Mouse (Mus musculus) neural tube, embryonic 11.5 days (tissue): ENCODE measurements at regions not wholly inside any gene's neighbourhood (a gene's known extent, or its start where the extent isn't known, plus 50 kb on each side); places are given as distances from the start of the nearest gene placed in this dataset.
"Not testable (repeated sequence)": the region's sequence is repeated elsewhere in the genome, so short reads cannot be mapped to it uniquely, and the experiment has no call there.

Experiments
- ATAC-seq: fragments of 200-750 bp; cut with Nextera tagmentation; 2 replicates; pipeline ENCODE4 v1.8.0; 2017; ENCODE audit warnings: moderate number of reproducible peaks, mild to moderate bottlenecking, moderate TSS enrichment, moderate library complexity; ENCODE audit not compliant: insufficient read depth, low FRiP score, low TSS enrichment
- DNase-seq: peaks from one replicate; pipeline ENCODE4 v3.0.0-alpha.2; 2015; ENCODE audit warnings: low spot score
- H3K27ac ChIP-seq: fragments of 300-500 bp; sonication (generic); 2 replicates; pipeline ENCODE4 v1.5.1; 2014; ENCODE audit warnings: low read depth, mild to moderate bottlenecking, low read length
- H3K27me3 ChIP-seq: fragments of 300-500 bp; sonication (generic); 2 replicates; pipeline ENCODE4 v1.6.1; 2014; ENCODE audit warnings: mild to moderate bottlenecking, low read length, mixed read lengths; ENCODE audit not compliant: control insufficient read depth, insufficient read depth
- H3K36me3 ChIP-seq: fragments of 300-500 bp; sonication (generic); 2 replicates; pipeline ENCODE4 v1.6.1; 2014; ENCODE audit warnings: mild to moderate bottlenecking, low read length, moderate library complexity, mixed read lengths; ENCODE audit not compliant: control insufficient read depth, insufficient read depth
- H3K4me1 ChIP-seq: fragments of 300-500 bp; sonication (generic); 2 replicates; pipeline ENCODE4 v1.6.1; 2014; ENCODE audit warnings: low read length, mixed read lengths; ENCODE audit not compliant: control insufficient read depth, insufficient read depth
- H3K4me2 ChIP-seq: fragments of 300-500 bp; sonication (generic); 2 replicates; pipeline ENCODE4 v1.6.1; 2014; ENCODE audit warnings: low read depth, mild to moderate bottlenecking, moderate library complexity
- H3K4me3 ChIP-seq: fragments of 300-500 bp; sonication (generic); 2 replicates; pipeline ENCODE4 v1.5.1; 2014; ENCODE audit warnings: low read depth, low read length
- H3K9ac ChIP-seq: fragments of 300-500 bp; sonication (generic); 2 replicates; pipeline ENCODE4 v1.6.1; 2014; ENCODE audit warnings: mild to moderate bottlenecking, low read length
- H3K9me3 ChIP-seq: fragments of 300-500 bp; sonication (generic); 2 replicates; pipeline ENCODE4 v1.6.1; 2016; ENCODE audit warnings: low read length; ENCODE audit not compliant: control insufficient read depth
- WGBS: fragments of 180-500 bp; shearing (Covaris S2); extraction: QIAGEN DNeasy Blood & Tissue Kit; methylation state at CpG from one replicate; pipeline ENCODE4 v1.1.7; 2014; 5-methylcytosine and 5-hydroxymethylcytosine counted together

- Histone ChIP-seq H3K36me3 (no peaks in the 10 kb centered on the region), H3K4me3 (no peak overlapping the region), H3K4me2 (no peak overlapping the region), H3K9me3 (no peaks in the 10 kb centered on the region), H3K27me3 (no peaks in the 10 kb centered on the region), H3K27ac (no peak overlapping the region), H3K9ac (no peak overlapping the region), H3K4me1 (no peaks in the 10 kb centered on the region)
- ATAC-seq (no peak), DNase-seq (no peak)
Observed at GRCm38 (mm10) chr6:67631617-67632016, 96.0 kb upstream of the Tacstd2 start.

GRCm38 (mm10) chr6:67610402-67610801 lies 74.8 kb upstream of the Tacstd2 start:
- Histone ChIP-seq H3K4me2 (no peak overlapping the region), H3K27me3 (no peaks in the 10 kb centered on the region), H3K27ac (no peak overlapping the region), H3K36me3 (no peaks in the 10 kb centered on the region), H3K4me3 (no peak overlapping the region), H3K9ac (no peak overlapping the region), H3K4me1 (no peaks in the 10 kb centered on the region), H3K9me3 (no peaks in the 10 kb centered on the region)
- WGBS = 64% methylated on average over 1 of the region's 1 CpGs
- no peak for ATAC-seq
- DNase-seq = no peak

DNA sequence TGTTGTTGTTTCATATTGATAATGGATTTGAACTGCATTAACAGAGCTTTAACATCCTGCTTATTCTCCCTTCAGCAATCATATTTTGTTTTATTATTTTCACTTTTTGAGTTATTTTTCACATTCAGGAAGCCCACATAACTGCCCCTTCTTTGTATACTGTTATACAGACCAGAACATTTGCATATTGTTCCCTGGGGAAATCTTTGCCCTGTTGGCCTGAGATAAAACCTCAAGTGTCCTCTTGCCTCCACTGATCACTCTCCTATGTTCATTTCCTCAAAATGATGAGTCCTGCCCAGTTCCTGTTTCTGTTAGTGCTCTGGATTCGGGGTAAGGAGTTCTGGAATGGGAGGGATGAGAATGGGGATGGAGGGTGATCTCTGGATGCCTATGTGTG lies 73.9 kb upstream of the Tacstd2 start:
- WGBS = 64% methylated on average over 1 of the region's 1 CpGs
- not testable (repeated sequence) for H3K9ac ChIP-seq, H3K4me1 ChIP-seq, H3K4me2 ChIP-seq, H3K4me3 ChIP-seq, H3K27ac ChIP-seq, ATAC-seq, H3K36me3 ChIP-seq, H3K9me3 ChIP-seq, DNase-seq, H3K27me3 ChIP-seq
